Mouse (Mus musculus): Measurements from ENCODE around the gene Higd1c. TPM values are rescaled to one million over a fixed set of nuclear protein-coding genes. Genes with fewer than 3 reads are reported as not detected.
"Not testable (repeated sequence)": the region's sequence is repeated elsewhere in the genome, so short reads cannot be mapped to it uniquely, and the experiment has no call there.

The Higd1c gene
- total RNA-seq, 2 experiments from 2014 or later, result not detected

DNA sequence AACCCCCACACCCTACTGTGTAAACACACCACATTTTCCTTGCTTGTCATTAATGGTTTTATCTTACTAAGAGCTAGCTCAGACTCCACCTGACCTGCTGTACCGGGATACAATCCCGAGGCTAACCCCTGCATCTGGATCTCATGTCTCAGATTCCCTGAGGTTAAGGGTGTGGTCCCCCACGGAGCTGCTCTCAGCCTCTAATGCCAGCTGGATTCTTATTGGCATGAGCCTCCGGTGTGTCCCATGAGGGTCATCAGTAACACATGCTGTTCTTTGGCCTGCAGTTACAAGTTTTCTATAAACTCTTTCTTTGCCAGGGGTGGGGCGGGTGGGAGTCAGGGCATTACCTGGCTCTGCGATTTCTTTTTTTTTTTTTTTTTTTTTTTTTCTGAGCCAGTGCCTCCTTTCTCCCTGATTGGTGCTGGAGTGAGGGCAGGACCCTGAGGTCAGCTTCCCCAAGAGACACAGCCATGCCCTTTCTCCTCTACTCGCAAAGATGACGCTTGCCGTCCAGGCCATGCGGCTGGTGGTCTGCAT is 11.6 kb upstream of the Higd1c start, which contains the start of the genes Methig1 and Mettl7a2:
Gene Methig1 (plus strand): TSS at position 439 of the 540 bp plus-strand sequence.
Gene Mettl7a2 (plus strand): TSS at position 490 of the 540 bp plus-strand sequence.
- intact Hi-C loops (cut with DNase I; ENCODE audit: low total_unique reads), result no loop called here

DNA sequence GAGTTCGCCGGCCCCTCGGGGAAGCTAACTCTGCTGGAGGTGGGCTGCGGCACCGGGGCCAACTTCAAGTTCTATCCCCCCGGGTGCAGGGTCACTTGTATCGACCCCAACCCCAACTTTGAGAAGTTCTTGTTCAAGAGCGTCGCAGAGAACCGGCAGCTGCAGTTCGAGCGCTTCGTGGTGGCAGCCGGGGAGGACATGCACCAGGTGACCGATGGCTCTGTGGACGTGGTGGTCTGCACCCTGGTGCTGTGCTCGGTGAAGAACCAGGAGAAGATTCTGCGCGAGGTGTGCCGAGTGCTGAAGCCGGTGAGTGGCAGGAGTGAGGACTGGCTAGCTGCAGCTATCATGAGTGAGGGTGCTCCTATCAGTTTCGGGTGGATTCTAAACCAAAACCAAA is 10.9 kb upstream of the Higd1c start:
- DNase-seq; intact Hi-C loops (cut with DNase I; ENCODE audit: low total_unique reads): not testable (repeated sequence)

More for the DNA sequence above, 11.6 kb upstream of the Higd1c start, which contains the start of the genes Methig1 and Mettl7a2:
- DNase-seq, result no peak

DNA sequence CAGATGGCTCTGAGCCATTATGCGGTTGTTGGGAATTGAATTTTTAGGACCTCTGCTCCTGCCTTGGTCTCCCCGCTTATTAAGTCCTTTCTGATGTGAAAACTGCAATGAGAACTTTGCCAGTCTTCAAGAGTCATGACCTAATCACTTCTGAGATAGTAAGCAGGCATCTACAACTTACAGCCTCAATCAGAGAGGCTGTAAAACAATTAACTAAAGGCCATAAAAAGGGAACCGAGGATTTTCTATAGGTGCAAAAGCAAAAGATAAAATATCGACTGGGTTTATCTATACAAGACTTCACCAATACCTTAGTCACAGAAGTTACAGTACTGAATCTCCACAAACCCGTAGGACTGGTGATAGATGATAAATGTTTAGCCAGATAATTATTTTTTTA is 8.5 kb upstream of the Higd1c start:
- DNase-seq, result no peak

DNA sequence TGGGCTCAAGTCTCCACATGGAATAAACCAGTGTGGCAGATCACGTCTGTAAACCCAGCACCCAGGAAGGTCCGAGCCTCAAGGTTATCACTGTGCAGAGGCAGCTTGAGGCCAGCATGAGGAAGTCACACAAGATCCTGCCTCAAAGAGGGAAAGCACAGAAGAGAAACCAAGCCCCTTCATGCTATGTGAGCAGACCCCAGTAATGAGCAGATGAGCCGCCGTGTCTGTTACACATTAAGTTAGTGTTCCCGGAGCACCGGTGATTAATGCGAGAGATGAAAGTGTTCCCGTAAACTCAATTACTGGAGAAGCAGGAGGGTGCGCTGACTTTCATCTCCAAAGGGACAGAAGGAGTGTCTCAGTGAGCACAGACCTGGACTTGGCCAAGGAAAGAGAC is 1.6 kb downstream of the Higd1c start:
- DNase-seq; intact Hi-C loops (cut with DNase I; ENCODE audit: low total_unique reads): not testable (repeated sequence)

More for the DNA sequence above, 8.5 kb upstream of the Higd1c start:
- intact Hi-C loops (cut with DNase I; ENCODE audit: low total_unique reads), result no loop called here

DNA sequence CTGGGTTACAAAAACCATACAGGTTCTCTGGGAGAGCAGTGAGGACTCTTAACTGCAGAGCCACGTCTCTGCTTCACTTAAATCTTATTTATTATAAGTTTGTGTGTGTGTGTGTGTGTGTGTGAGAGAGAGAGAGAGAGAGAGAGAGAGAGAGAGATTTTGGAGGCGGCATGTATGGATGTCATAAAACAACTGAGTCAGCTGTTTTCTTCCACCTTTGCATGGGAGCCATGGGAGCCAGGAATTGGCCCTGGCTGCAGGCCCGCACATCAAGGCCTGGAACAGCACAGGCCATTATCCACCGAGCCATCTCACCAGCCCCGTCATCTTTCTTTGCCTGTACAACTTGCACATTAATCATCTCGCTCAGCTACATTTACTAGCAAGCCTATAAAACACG is 2.8 kb downstream of the Higd1c start:
- intact Hi-C loops (cut with DNase I; ENCODE audit: low total_unique reads), result no loop called here
- no peak for DNase-seq

DNA sequence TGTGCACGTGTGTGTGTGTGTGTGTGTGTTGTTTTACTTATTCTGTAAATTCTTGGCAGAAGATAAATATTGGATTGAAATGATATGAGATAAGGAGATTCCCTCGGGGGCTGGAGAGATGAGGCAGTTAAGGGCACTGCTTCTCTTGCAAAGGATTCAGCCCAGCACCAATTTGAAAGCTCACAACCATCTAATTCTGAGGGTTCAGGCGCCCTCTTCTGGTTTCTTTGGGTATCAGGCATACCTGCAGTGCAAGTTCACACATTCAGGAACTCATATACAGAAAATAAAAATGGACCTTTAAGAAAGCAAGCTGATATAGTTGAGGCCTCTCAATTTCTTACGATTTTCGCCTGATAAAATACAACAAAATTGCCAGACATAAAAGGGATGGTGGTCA is 10.7 kb downstream of the Higd1c start:
- peak; percentile 37 for DNase-seq
- intact Hi-C loops (cut with DNase I; ENCODE audit: low total_unique reads), result loop anchor here (10.0 kb wide), 1 partner anchor 110 kb away; no protein-coding TSS in a partner anchor

DNA sequence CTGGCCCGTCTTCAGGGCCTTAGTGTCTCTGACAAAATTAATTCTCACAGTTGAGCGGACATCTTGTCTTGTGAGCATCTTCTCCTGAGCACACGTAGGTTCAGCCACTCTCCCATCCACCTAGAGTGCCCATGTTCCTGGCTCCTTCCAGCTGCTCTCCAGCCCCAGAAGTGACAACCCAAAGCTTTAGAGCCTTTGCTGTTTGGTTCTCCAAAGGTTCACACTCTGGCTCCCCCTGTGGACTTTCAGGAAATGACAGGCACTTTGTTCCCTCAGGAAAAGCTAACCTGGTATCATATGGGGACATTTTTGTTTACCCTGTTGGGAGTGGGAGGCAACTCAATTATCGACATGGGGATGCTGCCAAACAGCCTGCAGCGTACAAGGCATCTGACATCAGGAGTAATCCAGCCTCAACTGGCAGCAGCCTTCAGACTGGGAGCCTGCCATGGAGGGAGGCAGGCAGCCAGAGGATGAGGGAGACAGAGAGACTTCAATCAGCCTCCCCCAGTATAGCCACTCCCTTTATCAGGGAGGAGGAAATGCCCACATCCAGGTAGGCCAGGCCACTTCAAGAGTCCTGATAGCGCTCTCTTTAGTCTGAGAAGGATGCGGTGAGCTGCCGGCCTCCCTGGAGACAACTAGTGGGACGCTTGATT is 13.6 kb downstream of the Higd1c start:
- intact Hi-C loops (cut with DNase I; ENCODE audit: low total_unique reads), result loop anchor here (10.0 kb wide), 1 partner anchor 113 kb away; no protein-coding TSS in a partner anchor
- DNase-seq, result not testable (repeated sequence)

DNA sequence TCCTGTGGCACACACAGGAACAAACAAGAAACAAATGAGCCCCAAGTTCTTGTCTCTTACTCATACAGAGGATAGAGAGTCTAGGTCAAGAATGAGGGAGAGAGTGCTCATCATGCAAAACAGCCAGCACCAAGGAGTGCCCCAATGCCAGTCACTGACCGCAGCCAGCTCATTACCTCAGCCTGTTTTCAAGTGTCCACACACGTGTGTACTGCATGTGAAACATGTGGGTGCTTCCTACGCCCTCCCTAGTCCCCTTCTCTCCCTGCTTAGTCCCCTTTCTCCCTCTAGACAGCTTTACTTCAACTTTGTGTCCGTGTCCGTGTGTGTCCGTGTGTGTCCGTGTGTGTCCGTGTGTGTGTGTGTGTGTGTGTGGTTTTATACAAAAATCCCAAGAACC is 15.3 kb downstream of the Higd1c start:
- intact Hi-C loops (cut with DNase I; ENCODE audit: low total_unique reads), result loop anchor here (10.0 kb wide), 1 partner anchor 115 kb away; no protein-coding TSS in a partner anchor
- DNase-seq, result no peak

DNA sequence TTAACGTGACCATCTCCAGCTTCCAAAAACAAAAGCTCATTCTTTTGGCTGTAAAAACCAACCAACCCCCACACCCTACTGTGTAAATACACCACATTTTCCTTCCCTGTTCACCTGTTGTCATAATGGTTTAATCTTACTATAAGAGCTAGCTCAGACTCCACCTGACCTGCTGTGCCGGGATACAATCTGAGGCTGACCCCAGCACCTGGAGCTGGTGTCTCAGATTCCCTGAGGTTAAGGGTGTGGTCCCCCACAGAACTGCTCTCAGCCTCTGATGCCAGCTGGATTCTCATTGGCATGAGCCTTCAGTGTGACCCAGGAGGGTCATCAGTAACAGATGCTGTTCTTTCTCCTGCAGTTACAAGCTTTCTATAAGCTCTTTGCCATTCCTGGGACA is 15.8 kb downstream of the Higd1c start:
- intact Hi-C loops (cut with DNase I; ENCODE audit: low total_unique reads), result no loop called here
- no peak for DNase-seq

DNA sequence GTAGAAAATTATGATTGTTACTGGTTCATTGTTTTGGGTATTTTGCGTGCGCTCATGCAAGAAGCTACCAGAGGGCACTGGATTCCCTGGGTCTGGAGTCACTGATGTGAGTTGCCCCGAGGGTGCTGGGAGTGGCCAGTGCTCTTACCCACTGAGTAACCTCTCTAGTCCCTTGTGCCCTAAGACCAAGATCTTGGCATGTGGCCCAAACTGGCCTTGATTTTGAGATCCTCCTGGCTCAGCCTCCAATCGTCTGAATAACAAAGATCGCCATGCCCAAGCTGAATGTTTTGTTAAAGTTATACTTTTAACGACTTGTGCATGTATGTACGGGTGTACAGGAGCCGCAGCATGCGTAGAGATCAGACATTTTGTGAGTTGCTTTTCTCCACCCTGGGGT is 21.4 kb downstream of the Higd1c start:
- intact Hi-C loops (cut with DNase I; ENCODE audit: low total_unique reads), result no loop called here
- DNase-seq, result no peak

DNA sequence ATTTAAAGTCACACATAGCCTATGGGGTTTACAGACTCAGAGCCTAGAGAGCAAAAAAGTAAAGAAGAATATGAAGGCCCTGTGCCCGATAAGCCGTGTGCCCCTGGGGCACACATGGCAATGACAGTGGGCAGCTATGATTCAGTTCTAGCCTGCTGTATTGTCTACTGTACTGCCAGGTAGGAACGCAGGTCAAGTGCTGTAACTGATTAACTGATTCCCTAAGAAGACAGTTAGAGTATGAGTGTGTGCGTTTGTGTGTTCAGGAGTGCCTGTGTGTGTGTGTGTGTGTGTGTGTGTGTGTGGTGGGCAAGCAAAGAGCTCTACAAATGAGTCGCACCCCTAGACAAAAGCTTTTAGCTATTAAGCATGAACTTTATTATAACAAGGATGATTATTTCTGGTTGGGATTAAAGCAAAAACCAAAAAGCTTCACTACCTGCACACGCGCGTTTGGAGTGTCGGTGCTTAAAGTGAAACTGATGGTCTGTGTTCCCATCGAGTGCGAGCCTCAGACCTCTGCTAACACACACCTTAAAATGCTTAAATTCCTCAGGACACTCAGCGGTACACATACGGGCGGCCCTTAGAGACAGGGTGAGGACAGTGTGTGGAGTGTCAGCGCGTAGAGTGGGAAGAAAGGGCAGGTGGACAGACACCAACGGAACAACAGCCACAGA is 23.3 kb downstream of the Higd1c start:
- intact Hi-C loops (cut with DNase I; ENCODE audit: low total_unique reads), result no loop called here
- no peak for DNase-seq

DNA sequence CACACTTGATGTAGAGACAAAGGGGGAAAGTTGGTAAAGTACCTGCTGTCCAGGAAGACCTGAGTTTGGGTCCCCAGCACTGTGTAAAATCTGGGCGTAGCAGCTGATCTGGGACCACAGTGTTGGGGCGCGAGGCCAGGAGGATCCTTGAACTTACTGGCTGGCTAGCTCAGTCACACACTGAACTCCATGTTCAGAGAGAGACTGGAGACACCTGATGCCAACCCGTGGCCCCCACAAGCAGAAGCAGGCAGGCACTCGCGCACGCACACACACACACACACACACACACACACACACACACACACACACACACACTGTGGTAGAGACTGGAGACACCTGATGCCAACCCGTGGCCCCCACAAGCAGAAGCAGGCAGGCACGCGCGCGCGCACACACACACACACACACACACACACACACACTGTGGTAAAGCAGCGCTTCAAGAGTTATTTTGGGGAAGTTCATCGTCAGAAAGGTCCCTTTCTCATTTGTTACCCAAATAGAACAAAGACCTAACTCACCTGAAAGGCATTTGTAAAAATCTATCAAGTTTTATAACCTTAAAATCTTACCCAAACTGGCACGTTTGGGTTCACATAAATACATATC is 24.0 kb downstream of the Higd1c start:
- no peak for DNase-seq
- intact Hi-C loops (cut with DNase I; ENCODE audit: low total_unique reads), result no loop called here

DNA sequence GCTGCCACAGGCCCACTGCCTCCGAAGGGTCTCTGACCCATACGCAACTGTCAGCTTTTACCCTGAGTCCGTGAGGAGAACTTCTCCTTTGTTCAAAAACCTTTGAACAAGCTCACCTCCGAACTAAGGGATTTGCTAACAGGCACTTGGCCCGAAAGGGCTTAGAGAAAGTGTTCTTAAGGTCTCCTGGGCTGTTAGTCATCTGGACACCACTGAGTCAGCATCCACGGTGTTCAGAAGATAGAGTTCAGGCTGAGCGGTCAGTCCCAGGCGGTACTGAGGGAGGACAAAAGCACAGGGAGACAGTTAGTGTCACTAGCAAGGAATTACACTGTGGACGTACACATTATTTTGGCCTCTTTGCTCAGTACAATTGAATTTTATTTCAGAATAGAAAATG is 24.5 kb downstream of the Higd1c start:
- DNase-seq, result no peak
- intact Hi-C loops (cut with DNase I; ENCODE audit: low total_unique reads), result no loop called here

DNA sequence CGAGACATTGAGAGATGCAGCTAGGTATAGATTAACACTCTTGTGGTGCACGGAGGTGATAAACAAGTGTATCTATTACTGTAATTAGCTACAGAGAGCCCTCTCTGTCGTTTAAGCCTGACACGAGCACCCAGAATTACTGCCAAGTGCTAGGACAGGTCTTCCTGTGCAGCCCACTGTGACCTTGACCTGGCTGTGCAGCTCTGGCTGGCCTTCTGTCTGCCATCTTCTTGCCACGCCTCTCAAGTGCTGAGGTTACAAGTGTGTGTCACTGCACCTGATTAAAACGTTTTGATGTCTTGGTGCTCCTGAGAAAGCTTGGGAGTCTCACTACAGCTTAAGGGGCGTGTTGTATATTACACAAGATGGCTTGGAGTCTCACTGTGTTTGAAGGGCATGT is 26.7 kb downstream of the Higd1c start:
- DNase-seq, result no peak
- intact Hi-C loops (cut with DNase I; ENCODE audit: low total_unique reads), result no loop called here

DNA sequence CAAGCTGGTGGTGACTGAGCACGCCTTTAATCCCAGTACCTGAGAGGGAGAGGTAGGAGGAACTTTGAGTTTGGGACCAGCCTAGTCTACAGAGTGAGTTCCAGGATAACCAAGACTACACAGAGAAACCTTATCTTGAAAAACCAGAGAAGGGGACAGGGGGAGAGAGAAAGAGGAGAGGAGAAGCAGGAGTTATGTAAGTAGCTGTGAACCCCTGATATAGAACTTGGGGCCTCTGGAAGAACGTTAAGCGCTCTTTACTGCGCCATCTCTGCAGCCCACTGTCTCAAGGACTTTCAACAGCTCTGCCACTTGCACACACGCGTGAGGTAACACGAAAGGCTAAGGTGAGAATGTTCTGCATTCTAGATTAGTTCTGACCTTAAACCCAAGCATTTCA is 27.3 kb downstream of the Higd1c start:
- no peak for DNase-seq
- intact Hi-C loops (cut with DNase I; ENCODE audit: low total_unique reads), result no loop called here

DNA sequence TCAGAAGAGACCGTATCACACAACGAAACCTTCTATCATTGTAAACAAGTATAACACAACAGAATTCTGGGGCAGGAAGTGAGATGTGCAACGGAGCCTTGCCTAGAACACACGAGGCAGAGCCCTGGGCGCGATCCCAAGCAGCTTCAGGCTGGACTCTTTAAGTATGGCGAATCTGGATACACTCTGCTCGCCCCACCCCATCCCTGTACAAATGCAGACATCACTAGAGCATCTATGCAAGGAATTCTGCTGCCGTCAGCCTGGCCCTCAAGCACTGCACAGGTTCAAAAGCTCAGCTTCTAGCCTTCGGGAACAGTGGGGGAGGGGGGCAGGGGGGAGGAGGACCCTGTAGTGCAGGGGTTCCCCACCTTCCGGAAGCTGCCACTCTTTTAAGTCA is 28.7 kb downstream of the Higd1c start:
- intact Hi-C loops (cut with DNase I; ENCODE audit: low total_unique reads), result no loop called here
- no peak for DNase-seq

DNA sequence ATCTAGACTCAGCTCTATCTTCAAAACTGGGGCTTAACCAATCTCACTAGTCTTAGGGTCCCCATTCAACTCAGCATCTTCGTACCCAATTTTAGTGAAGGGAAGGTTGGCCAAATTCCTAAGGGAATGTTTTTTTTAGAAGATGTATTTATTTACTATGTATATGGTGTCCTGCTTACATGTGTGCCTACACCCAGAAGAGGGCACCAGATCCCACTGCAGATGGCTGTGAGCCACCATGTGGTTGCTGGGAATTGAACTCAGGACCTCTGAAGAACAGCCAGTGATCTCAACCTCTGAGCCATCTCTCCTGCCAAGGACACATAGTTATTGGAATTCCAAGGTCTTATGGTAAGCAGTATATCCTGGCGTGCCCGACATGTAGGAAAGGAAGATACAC is 31.2 kb downstream of the Higd1c start:
- DNase-seq, result no peak
- intact Hi-C loops (cut with DNase I; ENCODE audit: low total_unique reads), result no loop called here

DNA sequence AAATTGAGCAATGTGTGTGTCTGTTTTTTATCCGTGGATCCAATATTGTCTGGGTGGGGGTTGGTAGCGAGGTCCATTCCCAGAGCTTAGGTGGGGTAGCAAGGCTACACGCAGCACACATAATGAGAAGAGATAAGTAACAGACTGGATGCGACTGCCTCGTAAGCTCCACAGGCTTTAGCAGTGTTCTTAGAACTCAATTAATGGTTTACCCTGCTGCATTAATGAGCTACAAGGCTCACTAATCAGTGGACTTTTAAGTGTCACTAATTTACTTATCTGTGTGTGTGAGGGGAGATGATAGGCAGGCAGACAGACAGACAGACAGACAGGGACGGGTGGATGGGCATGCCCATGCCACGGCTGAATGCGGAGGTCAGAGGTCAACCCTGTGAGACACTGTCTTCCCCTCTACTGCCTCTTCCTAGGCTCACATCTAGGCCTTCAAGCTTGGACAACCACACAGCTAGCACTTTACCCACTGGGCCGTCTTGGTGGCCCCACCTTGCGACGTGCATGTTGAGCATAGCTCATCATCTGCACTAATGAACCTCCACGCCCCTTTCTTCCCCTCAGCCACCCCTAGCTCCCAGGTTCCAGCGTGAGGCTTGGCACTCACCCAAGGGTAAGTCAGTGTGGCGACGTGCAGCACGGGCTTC is 36.4 kb downstream of the Higd1c start:
- intact Hi-C loops (cut with DNase I; ENCODE audit: low total_unique reads), result no loop called here

DNA sequence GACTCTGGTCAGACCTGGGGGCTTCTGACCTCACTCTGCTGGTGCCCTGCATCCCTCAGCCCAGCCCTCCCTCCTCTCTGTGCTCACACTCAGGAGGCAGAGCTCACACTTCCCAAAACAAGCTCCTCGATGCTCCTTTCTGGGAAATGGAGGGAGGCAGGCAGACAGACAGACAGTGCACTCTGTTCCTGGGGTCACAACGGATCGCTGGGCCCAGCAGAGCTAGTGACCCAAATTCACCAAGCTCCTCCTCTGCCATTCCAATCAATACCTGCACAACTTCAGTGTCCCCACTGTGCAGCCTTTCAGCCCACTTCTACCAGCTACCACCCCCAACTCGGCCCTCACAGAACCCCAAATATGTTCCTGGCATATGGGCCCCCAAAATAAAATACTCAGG is 37.5 kb downstream of the Higd1c start:
- intact Hi-C loops (cut with DNase I; ENCODE audit: low total_unique reads), result no loop called here
- DNase-seq, result no peak

More for the DNA sequence above, 36.4 kb downstream of the Higd1c start:
- DNase-seq, result no peak

DNA sequence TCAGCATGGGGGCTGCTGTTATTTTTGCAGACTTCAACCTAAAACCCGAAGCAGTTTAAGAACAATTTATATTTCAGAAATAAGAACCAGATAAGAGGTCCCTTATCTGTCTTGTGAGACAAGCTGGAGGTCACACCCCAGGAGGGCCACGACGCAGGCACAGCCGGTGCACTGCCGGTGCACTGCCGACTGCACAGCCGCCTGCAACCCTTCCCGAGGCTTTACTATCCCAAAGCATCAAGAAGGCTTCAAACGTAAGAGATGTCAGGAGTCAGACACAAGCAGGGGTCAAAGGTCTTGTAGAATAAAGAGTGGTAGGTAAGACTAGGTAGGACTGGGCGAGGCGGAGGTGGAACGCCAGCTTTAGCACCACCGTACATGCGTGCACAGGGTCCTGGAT is 38.0 kb downstream of the Higd1c start:
- intact Hi-C loops (cut with DNase I; ENCODE audit: low total_unique reads), result no loop called here
- no peak for DNase-seq
